Mouse (Mus musculus) gastrocnemius, adult 2 months (tissue): Measurements from ENCODE around the gene Acoxl. TPM values are rescaled to one million over a fixed set of nuclear protein-coding genes. Genes with fewer than 3 reads are reported as not detected.

Source experiments
- DNase-seq: peaks from one replicate; pipeline ENCODE4 v3.0.0; 2022
- H3K27ac ChIP-seq: fragments of 200-600 bp; 2 replicates; pipeline ENCODE4 v1.8.1; 2022; ENCODE audit warnings: mild to moderate bottlenecking
- H3K4me3 ChIP-seq: fragments of 200-600 bp; 2 replicates; pipeline ENCODE4 v1.8.1; 2022; ENCODE audit warnings: mild to moderate bottlenecking, moderate library complexity
- CTCF ChIP-seq: fragments of 200-600 bp; IDR thresholded peaks from 2 replicates; pipeline ENCODE4 v1.8.1; 2022; ENCODE audit warnings: antibody characterized with exemption, mild to moderate bottlenecking, moderate library complexity
- intact Hi-C: fragments of 180-260 bp; cut with DNase I; formaldehyde crosslinking; loops from one replicate; pipeline ENCODE4 v1.15.1; 2025
- total RNA-seq, 2 experiments: library from RNA; stranded (reverse); gene quantifications; 2 replicates each; pipeline ENCODE4 v1.2.3; 2021

The Acoxl gene
- total RNA-seq, 2 experiments from 2014 or later = 0.20 TPM; not detected in 1

DNA sequence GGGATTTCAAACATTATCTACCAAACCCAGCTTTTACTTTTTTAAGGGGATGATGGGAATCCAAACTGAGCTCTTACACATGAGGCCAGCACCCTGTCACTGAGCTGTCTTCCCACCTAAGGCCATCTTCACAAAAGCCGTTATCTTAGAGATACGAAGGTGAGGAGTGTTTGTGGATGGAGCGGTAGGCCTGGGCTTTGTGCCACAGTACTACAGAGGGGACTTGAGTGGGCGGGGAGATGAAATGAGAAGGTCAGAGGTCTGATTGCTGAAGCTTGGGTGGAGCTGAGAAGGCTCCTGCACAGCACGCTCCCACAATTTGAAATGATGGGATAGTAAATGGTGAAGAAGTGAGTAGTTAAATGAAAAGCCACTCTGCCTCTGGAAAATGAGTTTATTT is 266.1 kb downstream of the Acoxl start:
- no peak overlapping the region for H3K4me3 ChIP-seq
- intact Hi-C loops = no loop called here
- DNase-seq = no peak
- TF ChIP-seq CTCF = no peak
- H3K27ac ChIP-seq = no peak overlapping the region

DNA sequence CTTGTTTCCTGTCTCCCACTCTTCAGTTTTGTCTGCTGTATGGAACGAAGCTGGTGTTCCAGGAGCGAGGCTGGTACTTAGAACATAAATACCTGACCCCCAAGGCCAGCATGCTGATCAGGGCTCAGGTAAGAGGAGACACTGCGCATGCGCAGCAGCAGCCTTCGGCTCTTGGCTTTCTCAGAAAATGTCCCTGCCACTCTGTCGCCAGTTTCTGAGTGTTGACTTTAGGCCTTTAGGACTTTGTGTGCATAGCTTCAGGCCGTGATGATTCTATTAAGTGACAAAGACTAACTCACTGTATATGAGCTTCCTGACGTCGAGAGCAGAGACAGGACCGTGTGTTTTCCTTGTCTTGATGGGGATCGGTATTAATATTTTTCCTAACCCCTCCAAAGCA is 267.0 kb downstream of the Acoxl start:
- no peak overlapping the region for H3K4me3 ChIP-seq
- intact Hi-C loops = no loop called here
- no peak overlapping the region for H3K27ac ChIP-seq
- no peak for DNase-seq
- no peak for TF ChIP-seq CTCF

DNA sequence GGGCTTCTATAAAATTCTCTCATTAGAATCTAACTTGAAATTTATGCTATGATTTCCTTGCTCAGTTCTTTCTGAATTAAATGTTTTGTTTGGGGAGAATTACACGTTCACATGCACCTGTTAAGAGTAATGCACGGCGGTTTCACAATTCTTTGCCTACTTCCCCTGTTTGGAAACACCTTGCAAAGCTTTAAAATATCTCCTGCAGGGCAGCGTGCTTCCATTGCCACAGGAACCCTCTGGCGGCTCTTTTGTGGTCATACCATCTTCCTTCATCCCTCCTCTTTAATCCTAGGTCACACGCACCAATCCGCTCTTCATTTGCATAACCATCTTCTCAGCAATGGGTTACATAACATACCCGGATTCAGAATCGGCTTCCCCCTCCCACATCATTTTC is 272.9 kb downstream of the Acoxl start:
- H3K27ac ChIP-seq = no peak overlapping the region
- intact Hi-C loops = no loop called here

DNA sequence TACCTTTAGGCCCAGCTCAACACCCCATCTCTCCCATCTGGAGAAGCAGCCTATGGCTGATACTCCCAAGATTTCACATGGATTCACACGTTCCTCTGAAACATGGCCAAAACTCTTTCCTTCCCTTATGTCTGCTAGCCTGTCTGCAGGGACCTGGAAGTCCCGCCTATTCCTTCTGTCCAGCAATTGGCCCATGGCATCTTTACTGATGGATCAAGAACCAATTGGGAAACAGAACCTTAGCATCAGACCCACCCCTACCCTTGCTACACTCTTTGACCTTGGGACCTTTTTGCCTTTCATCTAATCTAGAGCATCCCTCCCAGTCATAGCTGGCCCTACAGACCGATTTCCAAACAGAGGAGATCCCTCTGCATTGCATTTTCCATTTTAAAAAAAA is 275.9 kb downstream of the Acoxl start:
- Histone ChIP-seq H3K27ac (no peak overlapping the region), H3K4me3 (no peak overlapping the region)
- no peak for TF ChIP-seq CTCF
- no peak for DNase-seq
- intact Hi-C loops = no loop called here

More for the DNA sequence above, 272.9 kb downstream of the Acoxl start:
- H3K4me3 ChIP-seq = no peak overlapping the region
- DNase-seq = no peak
- TF ChIP-seq CTCF = no peak

GRCm38 (mm10) chr2:128115579-128115978 is 276.9 kb downstream of the Acoxl start:
- TF ChIP-seq CTCF = no peak
- no peak for DNase-seq
- intact Hi-C loops = no loop called here
- H3K4me3 ChIP-seq = no peak overlapping the region
- no peak overlapping the region for H3K27ac ChIP-seq

DNA sequence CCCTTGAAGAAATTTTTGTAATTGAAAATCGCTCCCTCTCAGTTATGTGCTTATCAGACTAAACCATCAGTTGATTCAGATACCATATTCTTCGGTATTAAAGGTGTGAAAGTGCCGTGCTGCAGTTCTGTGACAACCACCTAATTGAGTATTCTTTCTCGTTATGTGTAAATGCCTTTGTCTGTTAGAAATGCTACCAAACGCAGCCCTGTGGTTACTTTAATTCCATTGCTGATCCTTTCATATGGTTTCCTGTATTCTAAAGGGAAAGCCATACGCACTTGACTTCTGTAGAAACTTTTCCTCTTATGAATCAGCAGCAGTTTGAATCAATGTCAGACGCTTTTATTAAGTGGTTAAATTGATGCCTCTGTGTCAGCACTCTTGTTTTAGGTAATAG is 278.9 kb downstream of the Acoxl start:
- Histone ChIP-seq H3K4me3 (no peak overlapping the region), H3K27ac (no peak overlapping the region)
- DNase-seq = no peak
- no peak for TF ChIP-seq CTCF
- intact Hi-C loops = no loop called here

DNA sequence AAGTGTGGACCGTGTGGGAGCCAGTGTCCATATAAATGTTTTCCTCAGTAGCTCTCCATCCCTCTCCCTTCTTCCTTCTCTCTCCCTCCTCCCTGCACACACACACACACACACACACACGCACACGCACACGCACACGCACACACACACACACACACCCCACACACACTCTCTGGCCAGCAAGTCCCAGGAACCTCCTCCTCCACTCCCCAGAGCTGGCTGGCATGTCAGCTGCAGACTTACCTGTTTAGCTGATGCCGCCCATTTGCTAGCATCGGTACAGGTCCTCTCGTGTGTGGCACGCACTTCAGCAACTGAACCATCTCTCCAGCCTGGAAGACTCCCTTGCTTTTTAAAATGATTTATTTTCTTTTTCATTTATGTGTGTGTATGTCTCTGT is 280.3 kb downstream of the Acoxl start:
- DNase-seq = no peak
- no peak overlapping the region for H3K4me3 ChIP-seq
- TF ChIP-seq CTCF = no peak
- H3K27ac ChIP-seq = no peak overlapping the region
- intact Hi-C loops = no loop called here

- peak; percentile 87 for TF ChIP-seq CTCF
- peak; percentile 69 for DNase-seq
- intact Hi-C loops = loop anchor here (1.0 to 5.0 kb wide), 3 partner anchors 233 to 450 kb away; no protein-coding TSS in a partner anchor
Observed at GRCm38 (mm10) chr2:128122491-128122890, 283.8 kb downstream of the Acoxl start.

GRCm38 (mm10) chr2:128122891-128123771 is 284.5 kb downstream of the Acoxl start:
- intact Hi-C loops = loop anchor here (1.0 to 5.0 kb wide), 3 partner anchors 234 to 449 kb away; no protein-coding TSS in a partner anchor
- peak; percentile 65 for DNase-seq
- Histone ChIP-seq H3K27ac (0 out of 2 replicates have a peak overlapping the region, but pooled peaks have one; percentile 17), H3K4me3 (peak overlapping the region; percentile 62)
- TF ChIP-seq CTCF = peak; percentile 59

More at GRCm38 (mm10) chr2:128122491-128122890, 283.8 kb downstream of the Acoxl start:
- no peak overlapping the region for H3K27ac ChIP-seq
- peak overlapping the region; percentile 62 for H3K4me3 ChIP-seq

DNA sequence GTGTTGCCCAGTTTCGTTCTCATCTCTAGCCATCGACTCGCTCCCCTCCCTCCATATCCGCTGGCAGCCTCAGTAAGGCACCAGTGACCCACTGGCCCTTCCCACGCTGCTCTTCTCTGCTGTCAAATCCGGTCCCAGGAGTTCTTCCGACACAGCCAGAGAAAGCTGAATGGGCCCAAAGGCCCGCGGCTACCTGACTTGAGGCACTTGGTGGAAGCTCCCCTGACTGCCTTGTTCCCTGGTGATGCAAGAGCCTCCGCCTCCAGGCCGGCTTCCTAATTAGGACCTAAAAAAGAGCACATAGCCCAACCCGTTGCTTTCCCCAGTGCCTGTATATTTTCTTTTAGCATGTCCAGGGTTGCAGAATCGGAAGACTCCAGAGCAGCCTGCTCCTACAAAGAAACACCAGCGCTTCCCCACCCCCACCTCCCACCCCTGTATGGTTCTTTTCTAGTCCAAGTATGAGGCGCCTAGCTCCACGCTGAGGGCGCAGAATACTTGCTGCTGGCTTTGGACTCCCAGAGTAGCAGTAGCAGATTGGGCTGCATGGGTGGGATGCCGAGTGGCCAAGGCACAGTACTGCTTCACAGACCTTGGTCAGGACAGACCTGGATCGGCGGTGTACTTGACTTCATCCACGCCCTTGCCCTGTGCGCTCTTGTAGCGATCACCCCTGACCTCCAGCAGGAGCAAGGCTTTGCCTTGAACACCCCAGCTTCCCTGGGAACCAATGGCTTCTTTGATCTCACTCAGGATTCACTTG is 285.4 kb downstream of the Acoxl start:
- intact Hi-C loops = loop anchor here (5.0 kb wide), 1 partner anchor 448 kb away; no protein-coding TSS in a partner anchor
- Histone ChIP-seq H3K27ac (peak overlapping the region; percentile 31; the same call in 1 of the 2 replicates), H3K4me3 (peak overlapping the region; percentile 62)
- TF ChIP-seq CTCF = no peak
- DNase-seq = no peak

- intact Hi-C loops = loop anchor here (5.0 kb wide), 3 partner anchors 188 to 448 kb away; partner anchors contain the start of gene Mtln
- peak overlapping the region; percentile 83 for H3K4me3 ChIP-seq
- no peak overlapping the region for H3K27ac ChIP-seq
- TF ChIP-seq CTCF = no peak
- DNase-seq = no peak
Observed at GRCm38 (mm10) chr2:128124693-128125092, 286.0 kb downstream of the Acoxl start.

DNA sequence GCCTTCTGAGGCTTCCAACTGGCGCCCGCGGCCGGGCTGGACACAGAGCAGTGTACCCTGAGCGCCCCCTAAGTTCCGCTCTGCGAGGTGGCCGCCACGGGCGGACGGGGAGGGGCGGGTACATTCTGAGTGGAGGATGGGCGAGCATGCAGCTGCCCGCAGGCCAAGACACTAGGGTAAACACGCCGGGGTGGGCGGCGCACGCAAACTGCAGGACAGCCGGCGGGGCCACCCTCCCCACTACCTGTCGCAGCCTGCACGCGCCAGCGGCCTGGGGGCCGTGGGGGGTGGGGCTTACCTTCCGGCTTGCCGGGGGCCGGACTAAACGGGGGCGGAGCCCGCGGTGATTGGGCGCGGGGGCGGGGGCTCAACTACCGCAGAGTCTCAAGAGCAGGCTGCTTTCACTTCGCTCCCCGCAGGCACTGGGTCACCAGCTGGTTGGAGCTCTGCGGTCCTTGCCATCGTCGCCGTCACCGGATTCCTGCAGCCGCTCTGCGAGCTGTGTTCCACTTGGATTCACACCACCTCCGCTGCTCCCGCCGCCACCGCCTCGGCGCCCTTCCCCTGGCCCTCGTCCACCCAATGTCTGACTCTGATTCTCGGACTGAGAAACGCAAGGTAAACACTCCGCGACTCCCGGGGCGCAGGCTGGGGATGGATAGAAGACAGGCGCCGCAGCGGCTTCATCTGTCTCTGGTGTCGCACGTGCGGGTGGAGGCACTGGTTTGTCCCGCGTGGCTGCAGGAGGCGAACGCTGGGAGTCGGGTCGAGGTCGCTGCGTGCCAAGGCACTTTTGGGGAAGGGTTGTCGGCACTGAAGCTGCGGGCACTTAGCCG is 287.2 kb downstream of the Acoxl start, which contains the start of gene Bcl2l11:
Gene Bcl2l11 (plus strand): TSS at position 404 of the 836 bp plus-strand sequence.
- Histone ChIP-seq H3K4me3 (peak within 1 kb of the TSS; percentile 83), H3K27ac (peak within 1 kb of the TSS; percentile 92)
- peak; percentile 98 for DNase-seq
- peak; percentile 71 for TF ChIP-seq CTCF
- intact Hi-C loops = loop anchor here (5.0 kb wide), 2 partner anchors 186 to 334 kb away; partner anchors contain the start of gene Mtln
